Mouse (Mus musculus): ENCODE results near the gene Tns2.
"Not testable (repeated sequence)": the region's sequence is repeated elsewhere in the genome, so short reads cannot be mapped to it uniquely, and the experiment has no call there.

The Tns2 gene

DNA sequence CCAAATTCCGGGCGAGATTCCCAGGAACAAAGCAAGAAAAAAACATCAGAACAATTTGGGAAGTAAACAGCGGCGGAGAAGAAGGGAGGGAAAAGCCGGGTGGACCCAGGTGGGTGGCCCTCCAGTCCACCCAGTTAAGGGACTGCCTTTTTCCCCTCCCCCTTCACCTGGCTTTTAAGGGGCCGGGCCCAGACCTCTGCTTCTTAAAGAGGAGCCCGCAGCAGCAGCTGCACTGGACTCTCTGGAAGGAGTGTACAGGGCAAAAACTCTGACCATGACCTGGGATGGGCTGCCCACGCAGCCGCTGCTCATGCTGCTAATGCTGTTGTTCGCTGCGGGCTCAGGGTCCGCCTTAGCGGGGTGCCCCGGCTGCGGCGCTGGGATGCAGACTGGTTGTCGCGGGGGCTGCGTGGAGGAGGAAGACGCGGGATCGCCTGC is 44.1 kb downstream of the Tns2 start, which contains the start of gene Igfbp6:
Gene Igfbp6 (plus strand): TSS at position 89 of the 438 bp plus-strand sequence.
- DNase-seq: no peak

- DNase-seq: no peak
These were observed 44.5 kb downstream of the Tns2 start for GRCm38 (mm10) chr15:102144726-102145125.

DNA sequence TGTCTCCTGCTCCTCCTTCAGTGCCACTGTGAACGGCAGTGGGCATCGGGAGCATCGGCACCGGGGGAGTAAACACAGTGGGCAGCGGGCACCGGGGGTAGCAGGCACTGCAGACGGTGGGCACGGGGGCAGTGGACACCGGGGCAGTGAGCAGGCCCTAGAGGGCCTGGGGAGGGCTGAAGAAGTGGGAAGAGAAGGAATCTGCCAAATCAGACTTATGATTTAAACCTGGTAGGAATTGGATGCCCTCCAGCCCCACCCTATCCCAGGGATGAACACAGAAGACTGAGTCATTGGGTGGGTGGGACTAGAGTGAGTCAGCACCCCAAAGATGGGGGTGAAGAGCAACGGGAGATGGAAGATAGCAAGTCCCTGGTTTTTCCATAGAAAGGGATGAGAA is 45.1 kb downstream of the Tns2 start:
- DNase-seq: peak; percentile 28

GRCm38 (mm10) chr15:102146089-102146488 is 45.9 kb downstream of the Tns2 start:
- DNase-seq: no peak

- no peak for DNase-seq
These were observed 46.7 kb downstream of the Tns2 start for GRCm38 (mm10) chr15:102146882-102147281.

- DNase-seq: no peak
These were observed 47.6 kb downstream of the Tns2 start for GRCm38 (mm10) chr15:102147674-102148402.

- no peak for DNase-seq
These were observed 49.3 kb downstream of the Tns2 start for GRCm38 (mm10) chr15:102149561-102149960.

GRCm38 (mm10) chr15:102150301-102151135 is 50.3 kb downstream of the Tns2 start, which contains the start of gene Soat2:
Gene Soat2, plus strand, starts transcription at chr15:102150526.
- peak; percentile 67 for DNase-seq

GRCm38 (mm10) chr15:102152646-102153045 is 52.4 kb downstream of the Tns2 start:
- no peak for DNase-seq

DNA sequence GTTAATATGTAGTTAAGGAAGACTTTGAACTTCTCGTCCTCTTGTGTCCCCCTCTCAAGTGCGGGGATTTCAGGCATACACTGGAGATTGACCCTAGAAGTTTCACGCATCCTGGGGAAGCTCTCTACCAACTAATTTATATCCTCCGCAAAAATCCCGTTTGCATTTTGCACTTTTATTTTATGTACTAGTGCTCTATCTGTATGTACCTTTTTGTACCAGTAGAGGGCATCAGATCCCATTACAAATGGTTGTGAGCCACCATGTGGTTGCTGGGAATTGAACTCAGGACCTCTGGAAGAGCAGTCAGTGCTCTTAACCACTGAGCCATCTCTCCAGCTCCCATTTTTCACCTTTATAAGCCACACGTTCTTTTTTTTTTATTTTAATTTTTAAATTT is 54.8 kb downstream of the Tns2 start:
- not testable (repeated sequence) for DNase-seq

DNA sequence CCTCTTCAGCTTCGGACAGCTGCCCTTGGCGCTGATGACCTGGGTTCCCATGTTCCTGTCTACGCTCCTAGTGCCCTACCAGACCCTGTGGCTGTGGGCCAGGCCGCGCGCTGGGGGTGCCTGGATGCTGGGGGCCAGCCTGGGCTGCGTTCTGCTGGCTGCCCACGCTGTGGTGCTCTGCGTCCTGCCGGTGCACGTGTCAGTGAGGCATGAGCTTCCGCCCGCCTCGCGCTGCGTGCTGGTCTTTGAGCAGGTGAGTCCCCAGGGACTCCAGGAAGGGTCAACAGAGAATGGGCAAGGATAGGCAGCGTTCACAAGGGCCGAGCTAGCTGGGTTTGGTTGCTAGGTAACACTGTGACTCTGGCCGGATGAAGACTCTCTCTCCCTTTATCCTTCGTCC is 56.6 kb downstream of the Tns2 start:
- no peak for DNase-seq

GRCm38 (mm10) chr15:102160415-102161060 is 60.3 kb downstream of the Tns2 start:
- no peak for DNase-seq

- no peak for DNase-seq
These were observed 63.9 kb downstream of the Tns2 start for GRCm38 (mm10) chr15:102163900-102164693.

DNA sequence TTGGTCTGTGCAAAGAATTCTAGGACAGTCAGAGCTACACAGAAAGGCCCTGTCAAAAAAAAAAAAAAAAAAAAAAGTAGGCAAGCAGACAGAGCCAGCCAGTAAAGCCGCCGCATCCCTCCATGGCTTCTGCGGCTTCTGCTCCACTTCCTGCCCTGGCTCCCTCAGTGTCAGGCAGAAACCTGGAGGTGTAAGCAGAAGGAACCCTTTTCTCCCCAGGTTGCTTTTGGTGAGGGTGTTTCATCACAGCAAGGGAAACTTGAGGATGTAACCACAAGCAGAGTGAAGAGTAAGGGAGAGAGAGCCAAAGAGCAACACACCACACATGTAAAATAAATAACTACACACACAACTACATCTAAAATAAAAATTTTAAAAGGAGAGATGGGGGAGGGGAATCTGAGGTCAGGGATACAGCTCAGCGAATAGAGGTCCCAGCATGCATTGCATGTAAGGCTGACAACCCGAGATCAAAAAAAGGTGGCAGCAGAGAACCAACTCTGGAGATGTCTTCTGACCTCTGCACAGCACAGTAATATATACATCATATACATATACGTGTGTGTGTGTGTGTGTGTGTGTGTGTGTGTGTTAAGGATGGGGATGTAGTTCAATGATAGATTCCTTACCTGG is 65.4 kb downstream of the Tns2 start:
- DNase-seq: no peak

All from layer of hippocampus, adult 9-11 months (tissue).